Mouse (Mus musculus) left cerebral cortex, postnatal 25 days (tissue): ENCODE measurements around the gene Arhgap31. TPM values are rescaled to one million over a fixed set of nuclear protein-coding genes. Genes with fewer than 3 reads are reported as not detected.

Experiments used
- DNase-seq, 2 experiments: peaks; one replicate each; pipeline ENCODE4 v3.0.0; 2022; ENCODE audit warnings: low spot score in 2 of 2, mixed read lengths in 1 of 2
- intact Hi-C: fragments of 180-260 bp; cut with DNase I; formaldehyde crosslinking; loops from one replicate; pipeline ENCODE4 v1.15.1; 2025
- total RNA-seq, 2 experiments: library from RNA; stranded (reverse); gene quantifications; 2 replicates each; pipeline ENCODE4 v1.2.3; 2021

Arhgap31 gene
- 10 to 100 TPM; 18.5 to 19.9 TPM for total RNA-seq

DNA sequence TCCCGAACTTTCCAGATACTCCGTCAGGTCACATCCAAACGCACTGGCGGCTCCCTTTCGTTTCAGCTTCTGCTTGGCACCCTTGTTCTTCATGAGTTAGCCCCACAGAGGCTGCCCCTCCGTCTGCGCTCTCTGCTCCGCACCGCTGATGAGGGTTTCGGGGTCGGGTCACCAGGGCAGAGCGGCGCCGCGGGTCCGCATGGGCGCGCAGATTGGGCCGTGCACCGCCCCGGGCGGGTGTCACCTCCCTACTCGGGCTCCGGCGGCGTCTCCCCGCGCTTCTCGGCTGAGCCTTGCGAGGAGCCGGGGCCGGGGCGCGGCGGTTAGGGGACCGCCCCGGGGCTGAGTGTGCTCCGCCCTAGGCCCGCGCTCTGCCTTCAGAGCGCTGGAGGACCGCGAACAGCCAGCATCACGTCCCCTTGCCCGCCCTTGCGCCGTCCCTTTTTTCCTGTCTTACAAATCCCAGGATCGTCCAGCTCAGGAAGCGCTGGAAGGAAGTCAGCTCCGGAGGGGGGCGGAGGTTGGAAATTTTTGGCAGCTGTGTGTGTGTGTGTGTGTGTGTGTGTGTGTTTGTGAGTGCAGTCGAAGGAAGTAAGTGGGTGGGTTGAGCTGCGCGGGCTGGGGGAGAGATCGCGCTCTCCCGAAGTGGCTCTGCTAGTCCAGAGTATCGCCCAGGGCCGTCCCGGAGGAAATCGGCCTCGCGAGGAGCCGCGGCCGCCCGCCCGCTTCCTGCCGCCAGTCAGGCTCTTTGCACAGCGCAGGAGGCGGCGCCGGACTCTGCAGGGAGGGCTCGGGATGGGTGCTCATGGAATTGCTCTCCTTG is at the start of gene Arhgap31:
Gene Arhgap31 (minus strand): TSS at position 694 of the 823 bp plus-strand sequence.
- intact Hi-C loops = no loop called here
- peak; percentile 69 to 70 for DNase-seq

DNA sequence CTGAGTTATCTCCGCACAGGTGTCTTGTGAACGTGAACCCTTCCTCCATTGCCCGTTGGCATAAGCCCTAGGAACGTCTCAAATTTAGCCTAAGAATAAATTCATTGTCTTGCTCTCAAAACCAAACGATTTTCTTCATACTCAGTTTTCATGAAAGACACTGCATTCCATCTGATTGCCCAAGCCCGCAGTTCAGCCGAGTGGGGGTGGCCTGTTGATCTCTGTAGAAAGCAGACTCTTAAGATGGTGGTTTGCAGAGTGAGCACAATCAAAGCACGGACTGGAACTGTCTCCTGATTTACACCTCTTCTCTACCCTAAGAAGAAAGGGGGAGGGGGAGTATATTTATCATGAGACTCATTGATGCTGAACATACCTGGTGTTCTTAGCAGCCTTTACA is 49.3 kb upstream of the Arhgap31 start:
- no peak for DNase-seq
- intact Hi-C loops = no loop called here

- DNase-seq = no peak
- intact Hi-C loops = no loop called here
Measured at GRCm38 (mm10) chr16:38761972-38762371, 48.9 kb upstream of the Arhgap31 start.

- no peak for DNase-seq
- intact Hi-C loops = no loop called here
Measured at GRCm38 (mm10) chr16:38760834-38761375, 47.8 kb upstream of the Arhgap31 start.

- DNase-seq = no peak
- intact Hi-C loops = no loop called here
Measured at GRCm38 (mm10) chr16:38760239-38760638, 47.2 kb upstream of the Arhgap31 start.

GRCm38 (mm10) chr16:38758104-38758861 is 45.2 kb upstream of the Arhgap31 start:
- intact Hi-C loops = no loop called here

DNA sequence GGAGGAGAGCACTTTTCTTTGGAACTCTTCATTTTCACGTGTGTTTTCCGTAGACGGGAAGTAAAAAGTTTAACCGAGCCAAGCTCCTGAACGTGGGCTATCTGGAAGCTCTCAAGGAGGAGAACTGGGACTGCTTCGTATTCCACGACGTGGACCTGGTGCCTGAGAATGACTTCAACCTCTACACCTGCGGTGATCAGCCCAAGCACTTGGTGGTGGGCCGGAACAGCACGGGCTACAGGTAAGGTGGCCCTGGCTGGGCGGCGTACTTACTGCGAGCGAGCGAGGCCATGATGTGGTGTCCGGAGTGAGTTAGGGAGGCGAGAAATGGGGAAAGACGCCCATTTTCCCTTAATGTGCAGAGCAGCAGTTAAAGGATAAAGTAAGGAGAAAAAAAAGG is 44.6 kb upstream of the Arhgap31 start:
- intact Hi-C loops = no loop called here
- no peak for DNase-seq

More at GRCm38 (mm10) chr16:38758104-38758861, 45.2 kb upstream of the Arhgap31 start:
- peak in 1 of 2 experiments; percentile 20 for DNase-seq

DNA sequence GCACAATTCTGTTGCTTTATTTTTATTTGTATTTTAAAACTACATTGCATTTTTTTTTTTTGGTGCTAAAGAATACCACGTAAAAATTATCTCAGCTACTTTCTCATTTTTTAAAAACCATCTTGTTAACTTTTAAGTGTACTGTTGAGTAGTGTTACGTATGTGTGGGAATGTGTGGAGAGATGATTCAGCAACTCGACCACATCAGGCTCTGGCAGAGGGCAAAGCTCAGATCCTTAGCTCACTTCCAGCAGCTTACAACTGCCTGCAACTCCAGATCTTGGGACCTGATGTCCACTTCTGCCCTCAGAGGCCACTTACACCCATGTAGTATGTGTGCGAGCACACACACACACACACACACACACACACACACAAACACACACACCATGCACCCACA is 43.5 kb upstream of the Arhgap31 start:
- intact Hi-C loops = no loop called here
- no peak for DNase-seq

GRCm38 (mm10) chr16:38756177-38756503 is 43.1 kb upstream of the Arhgap31 start:
- no peak for DNase-seq
- intact Hi-C loops = no loop called here

- no peak for DNase-seq
- intact Hi-C loops = no loop called here
Measured at GRCm38 (mm10) chr16:38755452-38756176, 42.5 kb upstream of the Arhgap31 start.

DNA sequence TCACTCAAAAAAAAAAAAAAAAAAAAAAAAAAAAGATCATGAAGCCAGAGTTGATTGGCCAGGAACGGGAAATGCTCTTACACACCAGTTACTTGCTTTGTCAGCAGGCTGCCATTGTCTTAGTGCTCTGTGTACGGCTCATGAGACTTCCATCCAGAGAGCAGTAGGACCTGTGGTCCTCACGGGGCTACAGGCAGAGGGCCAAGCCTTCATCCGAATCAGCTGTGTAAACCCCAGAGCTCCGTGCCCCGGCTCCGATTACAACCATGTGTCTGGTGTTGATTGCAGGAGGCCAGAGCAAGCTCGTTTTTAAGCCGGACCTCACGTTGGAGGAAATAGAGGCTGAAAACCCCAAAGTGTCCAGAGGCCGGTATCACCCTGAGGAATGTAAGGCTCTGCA is 40.6 kb upstream of the Arhgap31 start:
- DNase-seq = no peak
- intact Hi-C loops = no loop called here

DNA sequence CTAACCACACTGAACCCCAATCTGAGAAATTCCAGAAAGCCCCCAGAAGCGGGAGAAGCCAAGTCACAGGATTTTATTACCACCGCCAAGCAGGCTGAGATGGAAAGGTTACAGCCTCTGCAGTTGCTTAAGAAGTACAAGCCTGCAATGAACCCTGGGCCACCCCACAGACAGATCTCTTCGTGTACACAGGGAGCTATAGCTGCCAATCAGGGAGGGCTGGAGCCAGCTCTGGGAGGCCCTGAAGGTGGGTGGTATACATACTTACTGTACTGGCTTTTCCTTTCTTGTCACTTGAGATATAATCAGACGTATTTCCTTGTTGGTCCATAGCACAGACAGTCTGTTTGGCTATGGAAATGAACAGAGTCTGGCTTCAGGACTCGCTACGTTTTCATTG is 37.7 kb upstream of the Arhgap31 start:
- no peak for DNase-seq
- intact Hi-C loops = no loop called here

DNA sequence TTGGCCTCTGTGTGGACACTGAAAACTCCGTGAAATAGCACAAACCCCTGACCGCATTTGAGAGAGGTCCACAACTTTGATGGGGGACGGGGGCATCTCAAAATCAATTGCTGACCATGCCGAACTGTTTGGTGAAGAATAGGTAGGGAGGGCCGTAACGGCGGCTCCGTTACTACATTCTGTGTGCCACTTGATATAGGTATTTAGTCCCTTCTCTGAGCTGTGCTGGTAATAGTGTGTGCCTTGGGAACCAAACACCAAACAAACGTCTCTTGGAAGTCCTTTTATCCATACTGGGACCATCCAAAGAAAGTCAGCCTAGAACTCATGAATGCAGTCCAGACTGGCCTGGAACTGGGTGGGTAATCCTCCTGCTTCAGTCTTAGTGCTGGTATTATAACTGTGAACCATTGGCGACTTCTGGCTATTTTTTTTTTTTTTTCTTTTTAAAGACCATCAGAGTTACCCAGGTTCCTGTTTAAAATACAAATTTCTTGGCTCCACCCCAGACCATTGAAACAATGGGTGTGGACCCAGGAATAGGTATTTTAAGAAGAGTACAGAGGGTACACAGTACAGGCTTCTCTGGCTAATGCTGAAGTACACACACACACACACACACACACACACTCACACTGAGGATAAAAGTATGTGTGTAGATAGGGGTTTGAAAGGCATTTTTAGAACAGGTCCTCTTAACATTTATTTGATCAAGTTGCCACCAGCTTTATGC is 31.0 kb upstream of the Arhgap31 start:
- intact Hi-C loops = loop anchor here (10.0 kb wide), 1 partner anchor 311 kb away; no protein-coding TSS in a partner anchor
- DNase-seq = no peak

GRCm38 (mm10) chr16:38742659-38743131 is 29.6 kb upstream of the Arhgap31 start:
- peak in 1 of 2 experiments; percentile 48 for DNase-seq
- intact Hi-C loops = loop anchor here (10.0 kb wide), 1 partner anchor 312 kb away; no protein-coding TSS in a partner anchor

GRCm38 (mm10) chr16:38742113-38742658 is 29.1 kb upstream of the Arhgap31 start, which contains the start of gene B4galt4:
Gene B4galt4, plus strand, starts transcription at chr16:38742264.
- intact Hi-C loops = loop anchor here (10.0 kb wide), 1 partner anchor 313 kb away; no protein-coding TSS in a partner anchor
- peak; percentile 86 for DNase-seq

DNA sequence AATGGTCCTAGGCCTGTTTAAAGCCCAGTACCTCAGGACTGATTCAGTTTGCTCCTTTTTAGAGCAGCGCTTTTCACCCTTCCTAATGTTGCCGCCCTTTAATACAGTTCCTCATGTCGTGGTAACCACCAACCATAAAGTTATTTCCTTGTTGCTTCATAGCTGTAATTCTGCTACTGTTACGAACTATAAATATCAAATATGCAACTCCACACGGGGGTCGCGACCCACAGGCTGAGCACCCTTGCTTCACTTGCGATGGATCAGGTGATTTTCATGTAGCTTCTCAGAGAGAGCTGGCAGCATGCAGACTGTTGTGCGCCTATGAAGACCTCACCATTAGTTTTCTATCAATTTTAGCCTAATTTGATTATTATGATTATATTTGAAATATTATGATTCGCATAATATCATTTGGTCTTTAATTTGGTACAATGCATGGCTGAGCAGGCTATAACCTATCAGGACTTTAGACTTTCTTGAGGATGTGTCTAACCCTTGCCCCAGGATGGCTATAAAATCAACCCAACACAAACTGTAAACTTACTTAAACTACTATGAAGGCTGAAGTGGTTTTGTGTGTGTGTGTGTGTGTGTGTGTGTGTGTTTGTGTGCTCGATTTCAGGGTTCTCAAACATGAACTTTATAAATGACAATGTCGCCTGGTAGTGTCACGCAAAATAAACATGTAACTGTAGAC is 28.3 kb upstream of the Arhgap31 start:
- intact Hi-C loops = loop anchor here (10.0 kb wide), 1 partner anchor 313 kb away; no protein-coding TSS in a partner anchor

GRCm38 (mm10) chr16:38730921-38731320 is 17.8 kb upstream of the Arhgap31 start:
- DNase-seq = no peak
- intact Hi-C loops = loop anchor here (10.0 kb wide), 1 partner anchor 84 kb away; no protein-coding TSS in a partner anchor

More for the DNA sequence above, 28.3 kb upstream of the Arhgap31 start:
- DNase-seq = no peak
